Mouse (Mus musculus): ENCODE measurements around the gene Sec22c. TPM values are rescaled to one million over a fixed set of nuclear protein-coding genes. Genes with fewer than 3 reads are reported as not detected.

The Sec22c gene
- 4.7 and 5.5 TPM in 2 replicates for polyA plus RNA-seq (2014; fragmentation: Nextera tagmentation; extraction: Ambion mirVana)

- H3K27ac ChIP-seq (ENCODE audit: low read depth, low read length): peak within 1 kb of the TSS; percentile 90
- H3K4me3 ChIP-seq (ENCODE audit: low read depth, low read length): peak within 1 kb of the TSS; percentile 84
- no peaks in the 10 kb centered on the region for H3K36me3 ChIP-seq (ENCODE audit: control insufficient read depth, insufficient read depth, low read length)
- 1% methylated on average over 62 of the region's 69 CpGs for whole genome bisulfite sequencing
- no peaks in the 10 kb centered on the region for H3K27me3 ChIP-seq (replicated peaks; ENCODE audit: control insufficient read depth, insufficient read depth, low read length)
- H3K9ac ChIP-seq (ENCODE audit: low read depth, low read length): peak within 1 kb of the TSS; percentile 78
- DNase-seq (ENCODE audit: low spot score): peak; percentile 91
- H3K9me3 ChIP-seq (ENCODE audit: control insufficient read depth, low read length): no peaks in the 10 kb centered on the region
- H3K4me1 ChIP-seq (replicated peaks; ENCODE audit: control insufficient read depth, insufficient read depth, low read length): peaks cover 32% of the 10 kb centered on the region
- H3K4me2 ChIP-seq: peak within 1 kb of the TSS; percentile 95
- ATAC-seq (replicated peaks; ENCODE audit: low FRiP score): peak; percentile 96
Observed at GRCm38 (mm10) chr9:121704646-121705625, at the start of gene Sec22c. Gene Sec22c, minus strand, starts transcription at chr9:121705490.

- ATAC-seq (replicated peaks; ENCODE audit: low FRiP score): no peak
Observed at GRCm38 (mm10) chr9:121754624-121755023, 49.3 kb upstream of the Sec22c start.

GRCm38 (mm10) chr9:121752774-121753173 lies 47.5 kb upstream of the Sec22c start:
- H3K4me2 ChIP-seq: no peak overlapping the region
- H3K4me1 ChIP-seq (replicated peaks; ENCODE audit: control insufficient read depth, insufficient read depth, low read length): no peaks in the 10 kb centered on the region
- DNase-seq (ENCODE audit: low spot score) (peak; percentile 27), ATAC-seq (replicated peaks; ENCODE audit: low FRiP score) (no peak)
- peaks cover 66% of the 10 kb centered on the region for H3K36me3 ChIP-seq (ENCODE audit: control insufficient read depth, insufficient read depth, low read length)
- no peak overlapping the region for H3K9ac ChIP-seq (ENCODE audit: low read depth, low read length)
- H3K27me3 ChIP-seq (replicated peaks; ENCODE audit: control insufficient read depth, insufficient read depth, low read length): no peaks in the 10 kb centered on the region
- H3K9me3 ChIP-seq (ENCODE audit: control insufficient read depth, low read length): no peaks in the 10 kb centered on the region
- no peak overlapping the region for H3K27ac ChIP-seq (ENCODE audit: low read depth, low read length)
- 94% methylated on average over 9 of the region's 9 CpGs for WGBS
- H3K4me3 ChIP-seq (ENCODE audit: low read depth, low read length): no peak overlapping the region

More at GRCm38 (mm10) chr9:121754624-121755023, 49.3 kb upstream of the Sec22c start:
- WGBS: 91% methylated on average over 3 of the region's 3 CpGs
- no peak overlapping the region for H3K27ac ChIP-seq (ENCODE audit: low read depth, low read length)
- H3K4me2 ChIP-seq: no peak overlapping the region
- H3K27me3 ChIP-seq (replicated peaks; ENCODE audit: control insufficient read depth, insufficient read depth, low read length): peaks cover 11% of the 10 kb centered on the region
- peaks cover 48% of the 10 kb centered on the region for H3K36me3 ChIP-seq (ENCODE audit: control insufficient read depth, insufficient read depth, low read length)
- no peak overlapping the region for H3K4me3 ChIP-seq (ENCODE audit: low read depth, low read length)
- peaks cover 5% of the 10 kb centered on the region; the same call in 1 of the 2 replicates for H3K4me1 ChIP-seq (replicated peaks; ENCODE audit: control insufficient read depth, insufficient read depth, low read length)
- DNase-seq (ENCODE audit: low spot score): peak; percentile 22
- H3K9ac ChIP-seq (ENCODE audit: low read depth, low read length): no peak overlapping the region
- H3K9me3 ChIP-seq (ENCODE audit: control insufficient read depth, low read length): no peaks in the 10 kb centered on the region

GRCm38 (mm10) chr9:121744051-121744450 lies 38.8 kb upstream of the Sec22c start:
- ATAC-seq (replicated peaks; ENCODE audit: low FRiP score) (no peak), DNase-seq (ENCODE audit: low spot score) (no peak)
- Histone ChIP-seq H3K4me1 (replicated peaks; ENCODE audit: control insufficient read depth, insufficient read depth, low read length) (no peaks in the 10 kb centered on the region), H3K9ac (ENCODE audit: low read depth, low read length) (no peak overlapping the region), H3K4me3 (ENCODE audit: low read depth, low read length) (no peak overlapping the region), H3K36me3 (ENCODE audit: control insufficient read depth, insufficient read depth, low read length) (peaks cover 72% of the 10 kb centered on the region), H3K27ac (ENCODE audit: low read depth, low read length) (no peak overlapping the region), H3K9me3 (ENCODE audit: control insufficient read depth, low read length) (no peaks in the 10 kb centered on the region), H3K4me2 (no peak overlapping the region), H3K27me3 (replicated peaks; ENCODE audit: control insufficient read depth, insufficient read depth, low read length) (no peaks in the 10 kb centered on the region)
- WGBS: 79% methylated on average over 8 of the region's 8 CpGs

GRCm38 (mm10) chr9:121741168-121741567 lies 35.9 kb upstream of the Sec22c start:
- Histone ChIP-seq H3K27ac (ENCODE audit: low read depth, low read length) (no peak overlapping the region), H3K27me3 (replicated peaks; ENCODE audit: control insufficient read depth, insufficient read depth, low read length) (no peaks in the 10 kb centered on the region), H3K4me1 (replicated peaks; ENCODE audit: control insufficient read depth, insufficient read depth, low read length) (no peaks in the 10 kb centered on the region), H3K9ac (ENCODE audit: low read depth, low read length) (no peak overlapping the region), H3K36me3 (ENCODE audit: control insufficient read depth, insufficient read depth, low read length) (peaks cover 46% of the 10 kb centered on the region), H3K4me3 (ENCODE audit: low read depth, low read length) (no peak overlapping the region), H3K9me3 (ENCODE audit: control insufficient read depth, low read length) (no peaks in the 10 kb centered on the region), H3K4me2 (no peak overlapping the region)
- ATAC-seq (replicated peaks; ENCODE audit: low FRiP score): no peak
- DNase-seq (ENCODE audit: low spot score): no peak
- WGBS: 92% methylated on average over 3 of the region's 3 CpGs

- ATAC-seq (replicated peaks; ENCODE audit: low FRiP score) (no peak), DNase-seq (ENCODE audit: low spot score) (no peak)
- Histone ChIP-seq H3K27me3 (replicated peaks; ENCODE audit: control insufficient read depth, insufficient read depth, low read length) (no peaks in the 10 kb centered on the region), H3K27ac (ENCODE audit: low read depth, low read length) (no peak overlapping the region), H3K4me2 (no peak overlapping the region), H3K4me1 (replicated peaks; ENCODE audit: control insufficient read depth, insufficient read depth, low read length) (no peaks in the 10 kb centered on the region), H3K9me3 (ENCODE audit: control insufficient read depth, low read length) (no peaks in the 10 kb centered on the region), H3K36me3 (ENCODE audit: control insufficient read depth, insufficient read depth, low read length) (peaks cover 46% of the 10 kb centered on the region), H3K4me3 (ENCODE audit: low read depth, low read length) (no peak overlapping the region), H3K9ac (ENCODE audit: low read depth, low read length) (no peak overlapping the region)
- WGBS: 93% methylated on average over 6 of the region's 6 CpGs
Observed at GRCm38 (mm10) chr9:121740490-121740889, 35.2 kb upstream of the Sec22c start.

- H3K9me3 ChIP-seq (ENCODE audit: control insufficient read depth, low read length): no peaks in the 10 kb centered on the region
- peaks cover 3% of the 10 kb centered on the region; the same call in 1 of the 2 replicates for H3K36me3 ChIP-seq (ENCODE audit: control insufficient read depth, insufficient read depth, low read length)
- peak overlapping the region; percentile 90 for H3K4me2 ChIP-seq
- no peaks in the 10 kb centered on the region for H3K27me3 ChIP-seq (replicated peaks; ENCODE audit: control insufficient read depth, insufficient read depth, low read length)
- H3K4me3 ChIP-seq (ENCODE audit: low read depth, low read length): peak overlapping the region; percentile 82
- H3K9ac ChIP-seq (ENCODE audit: low read depth, low read length): peak overlapping the region; percentile 91
- DNase-seq (ENCODE audit: low spot score) (no peak), ATAC-seq (replicated peaks; ENCODE audit: low FRiP score) (peak; percentile 10)
- under 1% methylated on average over 83 of the region's 87 CpGs for whole genome bisulfite sequencing
- H3K4me1 ChIP-seq (replicated peaks; ENCODE audit: control insufficient read depth, insufficient read depth, low read length): peaks cover 4% of the 10 kb centered on the region; the same call in 1 of the 2 replicates
- peak overlapping the region; percentile 96 for H3K27ac ChIP-seq (ENCODE audit: low read depth, low read length)
Observed at GRCm38 (mm10) chr9:121719347-121720331, 14.3 kb upstream of the Sec22c start.

GRCm38 (mm10) chr9:121718792-121719318 lies 13.6 kb upstream of the Sec22c start, which contains the start of gene Nktr:
Gene Nktr, plus strand, starts transcription at chr9:121719169.
- Histone ChIP-seq H3K4me1 (replicated peaks; ENCODE audit: control insufficient read depth, insufficient read depth, low read length) (peaks cover 4% of the 10 kb centered on the region; the same call in 1 of the 2 replicates), H3K4me2 (peak within 1 kb of the TSS; percentile 90), H3K9ac (ENCODE audit: low read depth, low read length) (peak within 1 kb of the TSS; percentile 91), H3K4me3 (ENCODE audit: low read depth, low read length) (peak within 1 kb of the TSS; percentile 82), H3K27me3 (replicated peaks; ENCODE audit: control insufficient read depth, insufficient read depth, low read length) (no peaks in the 10 kb centered on the region), H3K9me3 (ENCODE audit: control insufficient read depth, low read length) (no peaks in the 10 kb centered on the region), H3K27ac (ENCODE audit: low read depth, low read length) (peak within 1 kb of the TSS; percentile 96), H3K36me3 (ENCODE audit: control insufficient read depth, insufficient read depth, low read length) (peaks cover 3% of the 10 kb centered on the region; the same call in 1 of the 2 replicates)
- WGBS: under 1% methylated on average over 61 of the region's 61 CpGs
- ATAC-seq (replicated peaks; ENCODE audit: low FRiP score) (peak; percentile 99), DNase-seq (ENCODE audit: low spot score) (peak; percentile 96)

Measured in liver, embryonic 11.5 days (tissue).